Mouse (Mus musculus): ENCODE results near the gene Spin4. TPM values are rescaled to one million over a fixed set of nuclear protein-coding genes. Genes with fewer than 3 reads are reported as not detected.
A peak's percentile ranks its signal among the peaks of the same experiment; 100 is the strongest.

Gene Spin4
- 4.2 and 4.9 TPM in 2 replicates for polyA plus RNA-seq (2014; fragmentation: Nextera tagmentation; extraction: Ambion mirVana)

DNA sequence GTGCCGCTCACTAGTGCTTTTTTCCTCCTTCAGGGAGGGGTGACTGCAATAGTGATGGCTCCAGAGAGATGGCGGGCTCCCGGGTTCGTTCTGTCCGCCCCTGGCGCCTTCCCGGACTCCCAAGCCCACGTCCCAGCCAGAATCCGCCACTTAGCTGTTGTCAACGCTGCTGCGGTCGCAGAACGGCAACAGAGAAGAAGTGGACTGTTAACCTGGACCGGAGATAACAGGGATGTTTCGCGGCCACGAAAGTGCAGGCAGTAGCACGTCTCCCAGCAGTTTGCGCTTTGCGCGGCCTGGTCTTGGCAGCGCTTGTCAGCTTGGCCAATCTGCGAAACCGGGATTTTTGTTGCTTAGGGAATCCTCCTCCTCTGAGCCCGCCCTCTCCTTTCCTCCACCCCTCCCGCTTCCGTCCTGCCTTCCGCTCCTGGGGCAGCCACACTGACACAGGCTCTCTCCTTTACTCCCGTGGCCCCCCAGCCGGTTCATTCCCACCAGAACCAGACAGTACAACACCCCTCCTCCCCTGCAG lies at the start of gene Spin4:
Gene Spin4, minus strand, starts transcription at position 322 of the 532 bp plus-strand sequence.
- Histone ChIP-seq H3K9me3 (ENCODE audit: control insufficient read depth, low read length) (no peaks in the 10 kb centered on the region), H3K9ac (ENCODE audit: low read length) (peak within 1 kb of the TSS; percentile 72), H3K36me3 (ENCODE audit: control insufficient read depth, insufficient read depth, low read length) (no peaks in the 10 kb centered on the region), H3K4me3 (ENCODE audit: control insufficient read depth in 1 of 2, insufficient read depth in 1 of 2, low read depth in 1 of 2, low read length in 2 of 2) (peak within 1 kb of the TSS; percentile 58 to 66), H3K27me3 (ENCODE audit: control insufficient read depth, insufficient read depth, low read length) (no peaks in the 10 kb centered on the region), H3K4me2 (ENCODE audit: low read length) (peak within 1 kb of the TSS; percentile 64), H3K4me1 (ENCODE audit: control insufficient read depth in 2 of 2, insufficient read depth in 2 of 2, low read length in 2 of 2) (no peaks in the 10 kb centered on the region), H3K27ac (replicated peaks in 1 of 2; ENCODE audit: control insufficient read depth in 1 of 2, insufficient read depth in 1 of 2, low read depth in 2 of 2, low read length in 2 of 2) (peak within 1 kb of the TSS; percentile 90 to 96)
- peak; percentile 91 for ATAC-seq (ENCODE audit: insufficient number of reproducible peaks, insufficient read depth, low FRiP score, low read depth)
- WGBS, result 8% methylated on average over 30 of the region's 30 CpGs

DNA sequence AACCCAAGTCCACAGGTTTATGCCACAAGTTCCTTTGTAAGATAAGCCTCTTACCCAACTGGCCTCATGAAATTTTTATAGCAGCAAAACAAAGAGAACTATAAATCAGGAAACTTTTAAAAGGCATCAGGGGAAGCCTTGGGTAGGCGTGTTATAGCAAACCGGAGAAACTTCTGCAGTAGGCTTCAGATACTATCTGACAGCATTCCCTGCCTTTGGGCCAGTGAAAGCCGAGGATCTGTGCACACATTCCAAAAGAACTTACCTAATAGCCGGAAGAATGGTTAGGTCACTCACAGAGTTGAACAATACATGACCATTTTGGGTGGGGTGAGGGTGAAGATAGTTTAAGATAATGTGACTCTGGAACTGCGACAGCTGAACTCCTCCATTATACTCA lies 1.4 kb upstream of the Spin4 start:
- Histone ChIP-seq H3K9me3 (ENCODE audit: control insufficient read depth, low read length) (no peaks in the 10 kb centered on the region), H3K4me2 (ENCODE audit: low read length) (no peak overlapping the region), H3K4me3 (ENCODE audit: control insufficient read depth in 1 of 2, insufficient read depth in 1 of 2, low read depth in 1 of 2, low read length in 2 of 2) (no peak overlapping the region), H3K27ac (replicated peaks in 1 of 2; ENCODE audit: control insufficient read depth in 1 of 2, insufficient read depth in 1 of 2, low read depth in 2 of 2, low read length in 2 of 2) (no peak overlapping the region), H3K27me3 (ENCODE audit: control insufficient read depth, insufficient read depth, low read length) (no peaks in the 10 kb centered on the region), H3K9ac (ENCODE audit: low read length) (no peak overlapping the region), H3K36me3 (ENCODE audit: control insufficient read depth, insufficient read depth, low read length) (no peaks in the 10 kb centered on the region), H3K4me1 (ENCODE audit: control insufficient read depth in 2 of 2, insufficient read depth in 2 of 2, low read length in 2 of 2) (no peaks in the 10 kb centered on the region)
- 59% methylated on average over 5 of the region's 5 CpGs for WGBS
- ATAC-seq (ENCODE audit: insufficient number of reproducible peaks, insufficient read depth, low FRiP score, low read depth), result no peak

DNA sequence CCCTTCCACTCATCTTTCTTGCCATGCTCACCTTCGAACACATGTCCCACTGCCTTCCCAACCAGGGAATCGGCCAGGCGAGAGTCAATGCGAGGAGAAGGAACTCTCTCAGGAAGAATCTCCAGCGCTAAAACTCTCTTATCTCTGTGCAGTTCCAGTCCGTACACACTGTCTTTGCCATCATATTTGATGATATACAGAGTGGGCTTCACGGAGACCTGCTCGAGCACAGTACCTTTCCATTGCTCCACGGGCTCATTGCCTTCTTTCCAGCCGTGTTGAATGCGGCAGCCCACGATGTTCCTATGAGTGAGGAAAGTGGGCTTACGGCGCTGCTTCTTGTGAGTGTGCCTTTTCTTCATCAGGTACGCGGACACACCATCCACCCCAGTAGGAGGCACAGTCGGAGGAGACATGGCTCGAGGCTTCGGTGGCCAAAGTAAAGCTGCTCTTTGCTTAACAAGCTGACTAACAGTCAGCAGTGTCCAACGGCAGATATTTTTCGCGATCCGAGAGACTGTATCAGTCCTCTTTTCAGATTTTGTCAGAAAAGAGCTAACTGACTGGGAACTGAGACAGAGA lies 612 bp downstream of the Spin4 start:
- ATAC-seq (ENCODE audit: insufficient number of reproducible peaks, insufficient read depth, low FRiP score, low read depth), result 0 out of 2 replicates have a peak, but pooled peaks have one; percentile 39
- H3K4me3 ChIP-seq (ENCODE audit: control insufficient read depth in 1 of 2, insufficient read depth in 1 of 2, low read depth in 1 of 2, low read length in 2 of 2), result peak overlapping the region; percentile 58 to 66
- H3K36me3 ChIP-seq (ENCODE audit: control insufficient read depth, insufficient read depth, low read length), result no peaks in the 10 kb centered on the region
- 22% methylated on average over 23 of the region's 23 CpGs for WGBS
- peak overlapping the region; percentile 72 for H3K9ac ChIP-seq (ENCODE audit: low read length)
- H3K27ac ChIP-seq (replicated peaks in 1 of 2; ENCODE audit: control insufficient read depth in 1 of 2, insufficient read depth in 1 of 2, low read depth in 2 of 2, low read length in 2 of 2), result peak overlapping the region; percentile 90 to 96
- H3K9me3 ChIP-seq (ENCODE audit: control insufficient read depth, low read length), result no peaks in the 10 kb centered on the region
- peak overlapping the region; percentile 64 for H3K4me2 ChIP-seq (ENCODE audit: low read length)
- no peaks in the 10 kb centered on the region for H3K4me1 ChIP-seq (ENCODE audit: control insufficient read depth in 2 of 2, insufficient read depth in 2 of 2, low read length in 2 of 2)
- H3K27me3 ChIP-seq (ENCODE audit: control insufficient read depth, insufficient read depth, low read length), result no peaks in the 10 kb centered on the region

DNA sequence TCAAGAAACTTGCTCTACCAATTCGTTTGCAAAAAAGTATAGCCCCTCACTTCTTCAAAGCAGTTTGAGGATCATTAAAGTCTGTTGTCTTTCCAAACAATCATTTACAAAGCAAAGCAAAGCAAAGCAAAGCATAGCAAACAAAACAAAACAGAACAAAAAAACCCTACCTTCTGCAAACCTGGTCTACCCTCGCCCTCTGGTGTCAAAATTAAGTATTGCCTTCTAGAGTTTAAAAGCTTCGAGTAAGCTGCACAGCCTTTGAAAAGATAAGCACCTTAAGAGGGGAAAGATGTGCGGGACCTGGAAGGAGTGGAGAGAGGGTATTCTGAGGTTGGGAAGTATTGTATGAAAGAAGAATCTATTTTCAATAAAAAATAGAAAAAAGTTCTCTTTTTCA lies 14.4 kb downstream of the Spin4 start:
- no peak for ATAC-seq (ENCODE audit: insufficient number of reproducible peaks, insufficient read depth, low FRiP score, low read depth)
- H3K27me3 ChIP-seq (ENCODE audit: control insufficient read depth, insufficient read depth, low read length), result no peaks in the 10 kb centered on the region
- H3K9ac ChIP-seq (ENCODE audit: low read length), result no peak overlapping the region
- no peaks in the 10 kb centered on the region for H3K36me3 ChIP-seq (ENCODE audit: control insufficient read depth, insufficient read depth, low read length)
- no peak overlapping the region for H3K4me3 ChIP-seq (ENCODE audit: control insufficient read depth in 1 of 2, insufficient read depth in 1 of 2, low read depth in 1 of 2, low read length in 2 of 2)
- H3K27ac ChIP-seq (replicated peaks in 1 of 2; ENCODE audit: control insufficient read depth in 1 of 2, insufficient read depth in 1 of 2, low read depth in 2 of 2, low read length in 2 of 2), result no peak overlapping the region
- H3K4me2 ChIP-seq (ENCODE audit: low read length), result no peak overlapping the region
- WGBS, result 15% methylated on average over 4 of the region's 4 CpGs
- H3K4me1 ChIP-seq (ENCODE audit: control insufficient read depth in 2 of 2, insufficient read depth in 2 of 2, low read length in 2 of 2), result no peaks in the 10 kb centered on the region
- H3K9me3 ChIP-seq (ENCODE audit: control insufficient read depth, low read length), result no peaks in the 10 kb centered on the region

DNA sequence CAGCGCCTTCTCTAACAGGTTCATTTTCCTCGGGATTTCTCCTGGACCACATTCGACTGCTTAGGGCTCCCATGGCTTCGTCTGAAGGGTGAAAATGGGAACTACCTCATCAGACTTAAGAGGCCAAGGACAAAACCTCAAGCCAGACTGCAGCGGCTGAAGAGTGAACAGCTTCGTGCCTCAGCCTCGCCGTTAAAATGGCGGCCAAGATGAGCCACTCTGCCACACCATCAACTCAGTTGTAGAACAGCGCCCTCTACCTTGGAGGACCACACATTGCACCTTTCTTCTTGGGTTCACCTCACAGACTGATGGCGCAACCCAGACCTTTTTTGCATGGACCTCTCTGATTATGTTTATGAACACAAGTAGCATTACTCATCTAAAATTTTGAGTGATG lies 27.6 kb downstream of the Spin4 start:
- H3K4me2 ChIP-seq (ENCODE audit: low read length), result no peak overlapping the region
- H3K27ac ChIP-seq (replicated peaks in 1 of 2; ENCODE audit: control insufficient read depth in 1 of 2, insufficient read depth in 1 of 2, low read depth in 2 of 2, low read length in 2 of 2), result no peak overlapping the region
- no peak overlapping the region for H3K4me3 ChIP-seq (ENCODE audit: control insufficient read depth in 1 of 2, insufficient read depth in 1 of 2, low read depth in 1 of 2, low read length in 2 of 2)
- H3K27me3 ChIP-seq (ENCODE audit: control insufficient read depth, insufficient read depth, low read length), result no peaks in the 10 kb centered on the region
- H3K9me3 ChIP-seq (ENCODE audit: control insufficient read depth, low read length), result no peaks in the 10 kb centered on the region
- no peak for ATAC-seq (ENCODE audit: insufficient number of reproducible peaks, insufficient read depth, low FRiP score, low read depth)
- H3K36me3 ChIP-seq (ENCODE audit: control insufficient read depth, insufficient read depth, low read length), result no peaks in the 10 kb centered on the region
- WGBS, result 87% methylated on average over 11 of the region's 11 CpGs
- H3K4me1 ChIP-seq (ENCODE audit: control insufficient read depth in 2 of 2, insufficient read depth in 2 of 2, low read length in 2 of 2), result no peaks in the 10 kb centered on the region
- H3K9ac ChIP-seq (ENCODE audit: low read length), result no peak overlapping the region

DNA sequence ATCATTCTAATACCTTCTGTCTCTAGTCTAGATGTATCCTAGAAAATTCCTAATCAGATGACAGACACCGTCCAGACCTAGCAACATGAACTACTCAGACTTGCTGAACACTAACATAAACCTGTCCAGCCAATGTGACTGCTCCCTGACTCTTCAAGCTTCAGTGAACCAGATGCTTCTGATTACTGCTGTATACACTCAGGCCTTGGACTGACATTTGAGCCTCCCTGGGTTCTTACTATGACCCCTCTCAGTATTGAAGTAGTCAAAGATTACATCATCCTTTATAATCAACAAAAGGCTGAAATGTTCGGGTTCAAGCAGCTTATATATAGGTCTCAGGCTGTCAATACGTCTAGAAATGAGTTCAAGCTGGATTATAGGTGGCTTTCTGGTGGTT lies 32.4 kb downstream of the Spin4 start:
- no peak overlapping the region for H3K4me3 ChIP-seq (ENCODE audit: control insufficient read depth in 1 of 2, insufficient read depth in 1 of 2, low read depth in 1 of 2, low read length in 2 of 2)
- H3K4me1 ChIP-seq (ENCODE audit: control insufficient read depth in 2 of 2, insufficient read depth in 2 of 2, low read length in 2 of 2), result peaks cover 3 to 4% of the 10 kb centered on the region in 2 experiments; a peak in 1 of 4 replicates
- 48% methylated on average over 3 of the region's 3 CpGs for WGBS
- H3K9me3 ChIP-seq (ENCODE audit: control insufficient read depth, low read length), result no peaks in the 10 kb centered on the region
- H3K27ac ChIP-seq (replicated peaks in 1 of 2; ENCODE audit: control insufficient read depth in 1 of 2, insufficient read depth in 1 of 2, low read depth in 2 of 2, low read length in 2 of 2), result no peak overlapping the region
- H3K27me3 ChIP-seq (ENCODE audit: control insufficient read depth, insufficient read depth, low read length), result no peaks in the 10 kb centered on the region
- H3K4me2 ChIP-seq (ENCODE audit: low read length), result no peak overlapping the region
- no peak for ATAC-seq (ENCODE audit: insufficient number of reproducible peaks, insufficient read depth, low FRiP score, low read depth)
- no peaks in the 10 kb centered on the region for H3K36me3 ChIP-seq (ENCODE audit: control insufficient read depth, insufficient read depth, low read length)
- no peak overlapping the region for H3K9ac ChIP-seq (ENCODE audit: low read length)

DNA sequence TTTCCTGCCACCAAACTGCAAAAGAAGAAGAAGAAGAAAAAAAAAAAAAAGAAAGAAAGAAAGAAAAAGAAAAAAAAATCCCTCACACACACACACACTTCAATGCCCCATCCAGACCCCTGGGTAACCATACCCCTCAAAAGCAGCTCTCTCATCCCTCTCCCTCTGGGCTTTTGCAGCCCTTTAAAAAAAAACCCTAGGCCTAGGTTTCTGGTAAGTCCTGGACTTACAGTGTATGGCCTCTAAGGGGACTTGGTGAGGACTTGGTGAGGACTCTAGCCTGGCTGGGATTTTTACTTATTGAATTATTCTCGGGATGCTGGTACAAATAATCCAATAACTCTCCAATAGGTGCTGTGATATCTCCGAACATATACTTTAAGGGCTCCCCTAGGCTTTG lies 35.6 kb downstream of the Spin4 start:
- no peaks in the 10 kb centered on the region for H3K9me3 ChIP-seq (ENCODE audit: control insufficient read depth, low read length)
- H3K9ac ChIP-seq (ENCODE audit: low read length), result peak overlapping the region; percentile 69; the same call in 1 of the 2 replicates
- H3K27ac ChIP-seq (replicated peaks in 1 of 2; ENCODE audit: control insufficient read depth in 1 of 2, insufficient read depth in 1 of 2, low read depth in 2 of 2, low read length in 2 of 2), result no peak overlapping the region
- no peaks in the 10 kb centered on the region for H3K27me3 ChIP-seq (ENCODE audit: control insufficient read depth, insufficient read depth, low read length)
- H3K4me2 ChIP-seq (ENCODE audit: low read length), result peak overlapping the region; percentile 67
- no peaks in the 10 kb centered on the region for H3K36me3 ChIP-seq (ENCODE audit: control insufficient read depth, insufficient read depth, low read length)
- ATAC-seq (ENCODE audit: insufficient number of reproducible peaks, insufficient read depth, low FRiP score, low read depth), result no peak
- H3K4me1 ChIP-seq (ENCODE audit: control insufficient read depth in 2 of 2, insufficient read depth in 2 of 2, low read length in 2 of 2), result peaks cover 3 to 4% of the 10 kb centered on the region in 2 experiments; a peak in 1 of 4 replicates
- peak overlapping the region in 1 of 2 experiments; percentile 38; a peak in 2 of 4 replicates for H3K4me3 ChIP-seq (ENCODE audit: control insufficient read depth in 1 of 2, insufficient read depth in 1 of 2, low read depth in 1 of 2, low read length in 2 of 2)
- WGBS, result 62% methylated on average over 2 of the region's 2 CpGs
